Mouse (Mus musculus): ENCODE results near the gene Cnnm2.

GRCm38 (mm10) chr19:46752235-46752634 lies 9.2 kb upstream of the Cnnm2 start:
- TF ChIP-seq CTCF (IDR thresholded peaks at IDR 0.05) (no peak), EP300 (IDR thresholded peaks at IDR 0.05) (no peak)
